Mouse (Mus musculus) intestine, embryonic 16.5 days (tissue): ENCODE measurements around the gene Sema3a. TPM values are rescaled to one million over a fixed set of nuclear protein-coding genes. Genes with fewer than 3 reads are reported as not detected.

Experiments
- ATAC-seq: fragments of 200-750 bp; cut with Nextera tagmentation; 2 replicates; pipeline ENCODE4 v1.8.0; 2017; ENCODE audit warnings: moderate TSS enrichment, moderate library complexity
- H3K27ac ChIP-seq: fragments of 300-500 bp; sonication (generic); 2 replicates; pipeline ENCODE4 v1.5.1; 2014; ENCODE audit warnings: mild to moderate bottlenecking, low read length
- H3K27me3 ChIP-seq: fragments of 300-500 bp; sonication (generic); replicated peaks from 2 replicates; pipeline ENCODE4 v1.6.1; 2014; ENCODE audit warnings: low read length, control low read depth, mixed read lengths; ENCODE audit not compliant: control insufficient read depth, insufficient read depth
- H3K36me3 ChIP-seq: fragments of 300-500 bp; sonication (generic); 2 replicates; pipeline ENCODE4 v1.6.1; 2014; ENCODE audit warnings: low read length, control low read depth; ENCODE audit not compliant: control insufficient read depth, insufficient read depth
- H3K4me1 ChIP-seq: fragments of 300-500 bp; sonication (generic); 2 replicates; pipeline ENCODE4 v1.6.1; 2014; ENCODE audit warnings: low read length, control low read depth, mixed read lengths; ENCODE audit not compliant: control insufficient read depth, insufficient read depth
- H3K4me2 ChIP-seq: fragments of 300-500 bp; sonication (generic); 2 replicates; pipeline ENCODE4 v1.6.1; 2014; ENCODE audit warnings: low read depth, low read length, control low read depth
- H3K4me3 ChIP-seq: fragments of 300-500 bp; sonication (generic); 2 replicates; pipeline ENCODE4 v1.5.1; 2014; ENCODE audit warnings: mild to moderate bottlenecking, low read length
- H3K9ac ChIP-seq: fragments of 300-500 bp; sonication (generic); 2 replicates; pipeline ENCODE4 v1.6.1; 2014; ENCODE audit warnings: low read depth, low read length
- H3K9me3 ChIP-seq: fragments of 300-500 bp; sonication (generic); 2 replicates; pipeline ENCODE4 v1.6.1; 2016; ENCODE audit warnings: low read length, control low read depth; ENCODE audit not compliant: control insufficient read depth
- whole genome bisulfite sequencing: fragments of 180-500 bp; shearing (Covaris S2); extraction: QIAGEN DNeasy Blood & Tissue Kit; methylation state at CpG from one replicate; pipeline ENCODE4 v1.1.7; 2014; 5-methylcytosine and 5-hydroxymethylcytosine counted together
- polyA plus RNA-seq: library from polyadenylated mRNA; unstranded; fragments of >200 nt; fragmentation: Nextera tagmentation; extraction: Ambion mirVana; gene quantifications from 2 replicates; pipeline ENCODE4 v1.2.1, GENCODE M21; 2015

Gene Sema3a
- polyA plus RNA-seq, 1 experiment from 2014 or later, result 11.1 TPM

DNA sequence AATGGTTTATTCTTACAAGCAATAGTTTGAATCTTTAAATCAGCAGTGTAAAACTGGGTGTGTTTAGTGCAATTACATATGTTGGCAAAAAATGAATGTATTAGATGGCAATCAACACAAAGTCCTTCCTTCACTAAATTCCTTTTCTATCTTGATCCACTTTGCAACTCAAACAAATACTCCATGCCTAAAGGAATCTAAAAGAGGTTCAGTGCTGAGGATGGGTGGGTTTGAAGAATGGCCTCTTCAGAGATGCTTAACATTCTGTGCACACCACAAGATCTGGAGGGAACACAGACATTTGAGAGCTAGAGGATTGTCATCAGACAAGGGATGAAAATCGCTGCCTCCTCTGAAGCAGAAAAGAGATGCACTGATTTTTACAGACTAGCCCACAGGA is 228.3 kb downstream of the Sema3a start:
- WGBS, result 75% methylated on average over 1 of the region's 1 CpGs
- no peak overlapping the region for H3K9ac ChIP-seq
- H3K36me3 ChIP-seq, result no peaks in the 10 kb centered on the region
- H3K4me1 ChIP-seq, result no peaks in the 10 kb centered on the region
- no peak overlapping the region for H3K4me3 ChIP-seq
- H3K4me2 ChIP-seq, result no peak overlapping the region
- no peaks in the 10 kb centered on the region for H3K27me3 ChIP-seq
- H3K27ac ChIP-seq, result no peak overlapping the region
- no peak for ATAC-seq
- H3K9me3 ChIP-seq, result no peaks in the 10 kb centered on the region

DNA sequence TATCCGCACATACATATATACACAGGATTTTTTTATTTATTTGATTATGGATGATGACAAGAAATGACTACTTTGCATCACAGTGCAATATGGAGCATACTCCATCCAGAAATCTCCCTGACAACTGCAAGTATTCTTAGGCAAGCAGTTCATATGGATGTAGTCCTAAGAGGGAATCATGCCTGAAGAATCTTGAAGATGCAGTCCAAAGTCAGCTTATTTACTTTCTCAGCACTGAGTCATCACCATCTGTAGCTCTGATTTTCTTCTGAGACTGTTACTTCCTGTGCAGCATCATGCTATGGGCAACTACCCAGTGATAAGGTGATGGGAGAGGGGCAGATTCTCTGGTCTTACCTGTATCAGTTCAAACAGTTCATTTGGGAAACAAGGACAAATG is 229.7 kb downstream of the Sema3a start:
- no peak overlapping the region for H3K27ac ChIP-seq
- H3K27me3 ChIP-seq, result no peaks in the 10 kb centered on the region
- no peak overlapping the region for H3K9ac ChIP-seq
- no peaks in the 10 kb centered on the region for H3K9me3 ChIP-seq
- H3K4me3 ChIP-seq, result no peak overlapping the region
- no peaks in the 10 kb centered on the region for H3K4me1 ChIP-seq
- H3K4me2 ChIP-seq, result no peak overlapping the region
- WGBS, result 100% methylated on average over 1 of the region's 1 CpGs
- no peaks in the 10 kb centered on the region for H3K36me3 ChIP-seq
- ATAC-seq, result no peak

DNA sequence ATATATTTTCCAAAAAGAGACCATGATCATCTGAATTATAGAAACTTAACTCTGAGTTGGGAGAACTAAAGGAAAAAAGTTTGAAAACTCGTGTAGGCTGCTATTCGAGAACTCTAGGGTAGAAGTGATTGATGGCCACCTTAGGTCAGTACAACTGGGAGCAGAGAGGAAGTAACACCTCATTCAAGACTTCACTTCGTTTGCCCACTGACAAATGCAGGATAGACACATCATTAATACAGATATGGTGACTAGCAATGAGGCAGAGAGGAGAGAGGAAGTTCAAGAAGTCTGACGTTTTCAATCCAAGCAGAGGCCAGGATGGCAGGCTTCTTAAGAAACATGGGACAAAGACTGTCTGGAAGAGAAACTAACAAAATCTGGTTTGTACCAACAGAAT is 233.6 kb downstream of the Sema3a start:
- H3K4me2 ChIP-seq, result no peak overlapping the region
- 46% methylated on average over 4 of the region's 4 CpGs for WGBS
- no peaks in the 10 kb centered on the region for H3K9me3 ChIP-seq
- no peak overlapping the region for H3K4me3 ChIP-seq
- no peak overlapping the region for H3K27ac ChIP-seq
- no peak overlapping the region for H3K9ac ChIP-seq
- no peaks in the 10 kb centered on the region for H3K36me3 ChIP-seq
- ATAC-seq, result no peak
- no peaks in the 10 kb centered on the region for H3K4me1 ChIP-seq
- H3K27me3 ChIP-seq, result no peaks in the 10 kb centered on the region

DNA sequence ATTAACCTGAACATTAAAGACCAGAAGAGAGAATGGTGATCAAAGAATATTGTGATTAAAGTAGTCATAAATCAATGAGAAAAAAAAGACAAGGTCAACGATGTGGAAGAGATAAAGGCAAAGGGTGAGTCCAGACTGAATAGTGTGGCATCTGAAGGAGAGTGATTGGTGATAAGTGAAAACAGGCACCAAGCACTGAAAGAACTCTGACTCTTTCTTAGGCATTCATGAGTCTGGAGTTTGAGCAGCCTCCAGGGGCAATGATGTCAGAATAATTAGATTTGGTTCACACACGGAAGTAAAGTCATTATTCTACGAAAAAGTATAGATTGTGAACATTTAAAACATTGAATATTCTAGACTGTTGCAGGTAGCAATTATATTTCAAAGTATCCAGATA is 235.5 kb downstream of the Sema3a start:
- Histone ChIP-seq H3K36me3 (no peaks in the 10 kb centered on the region), H3K9me3 (no peaks in the 10 kb centered on the region)
- 65% methylated on average over 3 of the region's 3 CpGs for WGBS

DNA sequence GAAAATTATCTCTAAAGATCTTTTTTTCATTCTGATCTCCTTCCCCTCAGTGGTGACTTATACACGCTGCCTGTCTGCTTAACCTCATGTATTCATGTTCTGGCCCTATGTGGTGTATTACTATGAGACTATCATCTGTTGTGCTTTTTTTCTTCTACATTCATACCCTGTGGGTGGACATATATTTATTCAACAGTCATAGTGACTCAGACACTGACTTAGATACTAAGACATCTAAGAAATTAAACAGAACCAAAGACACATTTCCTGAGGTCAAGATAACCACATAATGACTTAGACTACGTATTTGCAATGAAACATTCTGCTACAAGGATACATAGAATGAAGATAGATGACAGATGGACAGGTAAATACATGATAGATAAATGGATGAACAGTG is 239.9 kb downstream of the Sema3a start:
- Histone ChIP-seq H3K9me3 (no peaks in the 10 kb centered on the region), H3K4me2 (no peak overlapping the region), H3K27ac (no peak overlapping the region), H3K27me3 (no peaks in the 10 kb centered on the region), H3K4me1 (no peaks in the 10 kb centered on the region), H3K36me3 (no peaks in the 10 kb centered on the region), H3K4me3 (no peak overlapping the region), H3K9ac (no peak overlapping the region)
- 82% methylated on average over 2 of the region's 2 CpGs for WGBS
- no peak for ATAC-seq

More for the DNA sequence above, 235.5 kb downstream of the Sema3a start:
- H3K27me3 ChIP-seq, result no peaks in the 10 kb centered on the region
- H3K4me1 ChIP-seq, result no peaks in the 10 kb centered on the region
- H3K9ac ChIP-seq, result no peak overlapping the region
- H3K4me2 ChIP-seq, result no peak overlapping the region
- no peak for ATAC-seq
- no peak overlapping the region for H3K4me3 ChIP-seq
- no peak overlapping the region for H3K27ac ChIP-seq

DNA sequence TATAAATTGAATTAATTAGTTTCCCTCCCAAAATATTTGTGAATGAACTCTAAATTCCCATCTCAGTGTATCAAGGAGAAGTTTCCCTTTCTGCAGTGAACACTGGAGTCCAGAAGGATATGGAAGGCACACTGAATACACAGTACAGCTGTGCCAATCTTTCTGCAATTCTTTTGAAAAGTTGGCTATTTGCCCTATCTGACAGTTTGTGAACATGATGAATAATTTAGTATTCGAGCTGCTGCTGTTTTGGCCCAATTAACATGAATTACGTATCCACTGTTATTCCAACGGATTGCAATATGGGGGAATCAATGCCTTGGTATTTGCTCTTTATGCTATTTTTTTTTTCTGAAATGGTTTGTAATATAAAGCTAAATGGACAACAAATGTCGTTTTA is 254.0 kb downstream of the Sema3a start:
- Histone ChIP-seq H3K9ac (no peak overlapping the region), H3K4me1 (no peaks in the 10 kb centered on the region), H3K36me3 (no peaks in the 10 kb centered on the region), H3K27me3 (no peaks in the 10 kb centered on the region), H3K4me3 (no peak overlapping the region), H3K27ac (no peak overlapping the region), H3K4me2 (no peak overlapping the region), H3K9me3 (no peaks in the 10 kb centered on the region)
- 74% methylated on average over 4 of the region's 4 CpGs for WGBS
- ATAC-seq, result no peak

DNA sequence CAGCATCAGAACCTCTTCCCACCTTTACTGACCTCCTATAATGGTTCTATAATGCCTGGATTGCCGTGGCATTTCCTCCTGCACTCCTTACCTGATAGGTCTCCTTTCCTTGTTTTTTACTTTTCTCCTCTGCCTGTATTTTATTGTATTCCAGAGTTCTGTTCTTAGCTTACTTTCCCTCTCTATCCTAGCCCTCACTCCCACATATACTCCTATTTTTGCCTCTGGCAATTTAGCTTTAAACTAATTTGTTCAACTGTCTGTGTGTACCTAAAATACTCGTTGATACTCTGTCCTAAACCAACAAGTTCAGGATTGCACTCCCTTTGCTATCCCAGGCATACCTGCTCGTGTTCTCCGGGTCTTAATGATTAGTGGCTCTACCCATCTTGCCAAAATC is 258.8 kb downstream of the Sema3a start:
- Histone ChIP-seq H3K27ac (no peak overlapping the region), H3K27me3 (no peaks in the 10 kb centered on the region), H3K4me2 (no peak overlapping the region), H3K4me3 (no peak overlapping the region), H3K36me3 (no peaks in the 10 kb centered on the region), H3K9ac (no peak overlapping the region), H3K4me1 (no peaks in the 10 kb centered on the region), H3K9me3 (no peaks in the 10 kb centered on the region)
- no peak for ATAC-seq
- 72% methylated on average over 4 of the region's 4 CpGs for WGBS

DNA sequence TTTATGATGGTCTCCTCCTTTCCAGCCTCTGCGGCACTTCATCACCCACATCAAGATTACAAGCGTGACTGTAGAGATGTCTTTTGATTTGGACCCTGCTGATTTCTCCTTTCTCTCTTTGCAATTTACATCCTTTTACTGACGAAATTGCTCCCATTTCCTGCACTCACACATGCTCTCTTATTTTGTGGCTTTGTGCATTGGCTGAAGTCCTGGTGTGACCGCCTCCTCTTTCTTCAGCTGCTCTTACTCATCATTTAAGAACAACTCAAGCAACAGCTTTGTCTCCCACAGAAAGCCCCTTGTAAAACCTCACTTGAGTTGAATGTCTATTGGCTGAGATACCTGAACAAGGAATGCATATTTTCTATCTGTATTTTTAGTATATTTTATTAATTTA is 259.5 kb downstream of the Sema3a start:
- WGBS, result 70% methylated on average over 4 of the region's 4 CpGs

DNA sequence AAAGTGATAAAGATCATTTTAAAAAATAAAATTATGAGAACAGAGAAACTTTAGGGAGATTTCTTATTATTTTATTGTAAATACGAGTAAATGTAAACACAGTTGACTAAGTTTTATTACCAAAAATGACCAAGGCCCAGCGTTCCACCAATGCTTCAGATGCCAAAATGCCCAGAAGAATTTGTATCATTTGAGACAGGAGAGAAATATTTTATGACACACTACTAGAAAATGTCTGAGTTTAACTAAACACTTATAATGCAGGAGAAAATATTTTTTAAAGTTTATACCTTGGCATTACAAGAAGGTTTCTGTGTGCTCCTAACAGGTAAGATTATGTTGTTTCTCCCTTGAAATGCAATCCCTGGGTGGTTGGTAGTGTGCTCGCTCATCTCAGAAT is 261.4 kb downstream of the Sema3a start:
- H3K9me3 ChIP-seq, result no peaks in the 10 kb centered on the region
- no peaks in the 10 kb centered on the region for H3K36me3 ChIP-seq
- no peak overlapping the region for H3K4me3 ChIP-seq
- ATAC-seq, result no peak
- H3K4me2 ChIP-seq, result no peak overlapping the region
- no peaks in the 10 kb centered on the region for H3K4me1 ChIP-seq
- 70% methylated on average over 3 of the region's 3 CpGs for WGBS
- H3K9ac ChIP-seq, result no peak overlapping the region
- H3K27me3 ChIP-seq, result no peaks in the 10 kb centered on the region
- no peak overlapping the region for H3K27ac ChIP-seq

More for the DNA sequence above, 259.5 kb downstream of the Sema3a start:
- no peak for ATAC-seq
- H3K9me3 ChIP-seq, result no peaks in the 10 kb centered on the region
- no peak overlapping the region for H3K4me2 ChIP-seq
- no peaks in the 10 kb centered on the region for H3K36me3 ChIP-seq
- H3K27ac ChIP-seq, result no peak overlapping the region
- no peaks in the 10 kb centered on the region for H3K27me3 ChIP-seq
- no peak overlapping the region for H3K4me3 ChIP-seq
- no peak overlapping the region for H3K9ac ChIP-seq
- no peaks in the 10 kb centered on the region for H3K4me1 ChIP-seq

DNA sequence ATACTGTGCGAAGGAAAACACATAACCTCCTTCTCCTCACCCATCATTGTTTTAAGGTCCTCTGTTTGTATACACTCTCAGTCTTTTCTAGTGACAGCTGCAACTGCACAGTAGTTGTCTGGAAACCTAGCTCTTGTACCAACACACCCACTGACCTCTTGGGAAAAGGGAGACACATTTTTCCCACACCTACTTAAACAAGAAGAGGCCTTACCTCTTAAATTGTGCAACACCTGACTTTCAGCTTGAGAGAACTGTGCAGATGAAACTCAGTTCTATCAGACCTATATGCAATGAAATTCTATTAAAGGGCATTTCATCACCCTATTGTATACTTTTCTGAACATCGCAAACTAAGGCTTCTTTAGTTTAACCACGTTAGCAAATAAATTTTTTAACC is 262.5 kb downstream of the Sema3a start:
- Histone ChIP-seq H3K27me3 (no peaks in the 10 kb centered on the region), H3K4me3 (no peak overlapping the region), H3K36me3 (no peaks in the 10 kb centered on the region), H3K9me3 (no peaks in the 10 kb centered on the region), H3K27ac (no peak overlapping the region), H3K9ac (no peak overlapping the region), H3K4me2 (no peak overlapping the region), H3K4me1 (no peaks in the 10 kb centered on the region)
- 78% methylated on average over 3 of the region's 3 CpGs for WGBS
- no peak for ATAC-seq
